Comparison of ENCODE assay signal across 31 mouse cellular contexts in genomic region chr1:38971712-38972111, GRCm38 (mm10). TPM values are rescaled to one million over a fixed set of nuclear protein-coding genes. Genes with fewer than 3 reads are reported as not detected.
DNase-seq lines count a peak whose midpoint lies in the region; ATAC-seq and TF ChIP-seq lines count a peak whose summit lies in the region.
"Had no signal": no experiment of that assay in that cellular context is flagged by ENCODE, and none has a peak within 500 bp of the region (broad histone marks: within the 10 kb centered on the region; RNA-seq: fewer than 3 reads in every experiment).

No protein-coding gene starts in this region.

- H3K27me3 ChIP-seq in liver, adult 2 months (ENCODE audit: control insufficient read depth, insufficient read depth, low read length): no peaks in the 10 kb centered on the region
- no peaks in the 10 kb centered on the region for H3K27me3 ChIP-seq in liver, embryonic 12.5 days (replicated peaks)
- H3K27me3 ChIP-seq: embryonic facial prominence, embryonic 15.5 days; forebrain, embryonic 12.5 days; Patski had no signal

- no peak overlapping the region for H3K4me2 ChIP-seq in liver, embryonic 12.5 days
- H3K4me2 ChIP-seq: embryonic facial prominence, embryonic 13.5 days; embryonic facial prominence, embryonic 15.5 days; forebrain, embryonic 12.5 days had no signal

- no peaks in the 10 kb centered on the region for H3K9me3 ChIP-seq in liver, embryonic 12.5 days (replicated peaks)
- H3K9me3 ChIP-seq: embryonic facial prominence, embryonic 13.5 days; embryonic facial prominence, embryonic 15.5 days; forebrain, embryonic 10.5 days; forebrain, embryonic 12.5 days had no signal

- peak; percentile 8 for DNase-seq in liver, adult 2 months (ENCODE audit: extremely low read depth, low read depth, low spot score)
- peak; percentile 20 for DNase-seq in NIH3T3 (ENCODE audit: low read depth)
- DNase-seq in telencephalon, adult 2 months (ENCODE audit: low read depth, low spot score): peak; percentile 42
- no peak for DNase-seq in heart, adult 9 months (ENCODE audit: low spot score in 2 of 2)
- no peak for DNase-seq in left cerebral cortex, postnatal 36 days (ENCODE audit: low spot score in 2 of 2)
- DNase-seq: adrenal gland, adult 8-10 months; adrenal gland, postnatal 14 days; adrenal gland, postnatal 36 days; B cell, adult 2 months; cerebellum, adult 11 months; cerebellum, adult 18-20 months; cerebellum, adult 8-10 months; cerebellum, adult 9-11 months; cerebellum, postnatal 14 days; cerebellum, postnatal 36 days; embryo, embryonic 11 days had no signal

- WGBS in liver, adult 2 months: 77% methylated on average over 3 of the region's 3 CpGs
- WGBS in liver, embryonic 12.5 days (ENCODE audit: insufficient replicate concordance): 66% methylated on average over 3 of the region's 3 CpGs

- no peak overlapping the region for H3K27ac ChIP-seq in liver, adult 2 months (replicated peaks; ENCODE audit: insufficient read depth, low read depth, low read length)
- H3K27ac ChIP-seq in liver, embryonic 12.5 days: no peak overlapping the region
- H3K27ac ChIP-seq: embryonic facial prominence, embryonic 13.5 days; embryonic facial prominence, embryonic 15.5 days; forebrain, embryonic 10.5 days; forebrain, embryonic 12.5 days had no signal

- ATAC-seq in liver, embryonic 12.5 days: no peak
- ATAC-seq: activated CD4-positive, CD25-positive, alpha-beta regulatory T cell, adult 4 months; forebrain, embryonic 14.5 days; forebrain, embryonic 16.5 days; Patski had no signal

- no peaks in the 10 kb centered on the region for H3K36me3 ChIP-seq in liver, adult 2 months (ENCODE audit: control insufficient read depth, insufficient read depth, low read length)
- no peaks in the 10 kb centered on the region for H3K36me3 ChIP-seq in liver, embryonic 12.5 days
- H3K36me3 ChIP-seq: embryonic facial prominence, embryonic 13.5 days; embryonic facial prominence, embryonic 15.5 days; forebrain, embryonic 10.5 days; forebrain, embryonic 12.5 days had no signal

- no peak for TF ChIP-seq POLR2A in liver, adult 2 months (IDR thresholded peaks at IDR 0.05; ENCODE audit: extremely low read depth, insufficient read depth, low read length)

- intact Hi-C loops in left cerebral cortex, postnatal 36 days (cut with DNase I): no loop called here

- no peaks in the 10 kb centered on the region for H3K4me1 ChIP-seq in liver, adult 2 months (ENCODE audit: control insufficient read depth, insufficient read depth, low read length)
- no peaks in the 10 kb centered on the region for H3K4me1 ChIP-seq in liver, embryonic 12.5 days
- H3K4me1 ChIP-seq: embryonic facial prominence, embryonic 13.5 days; embryonic facial prominence, embryonic 15.5 days; forebrain, embryonic 10.5 days; forebrain, embryonic 12.5 days had no signal

- H3K9ac ChIP-seq in liver, adult 2 months (ENCODE audit: low read depth, low read length): no peak overlapping the region
- no peak overlapping the region for H3K9ac ChIP-seq in liver, embryonic 12.5 days
- H3K9ac ChIP-seq: embryonic facial prominence, embryonic 13.5 days; embryonic facial prominence, embryonic 15.5 days; forebrain, embryonic 12.5 days had no signal

- TF ChIP-seq CTCF in liver, adult 2 months (IDR thresholded peaks at IDR 0.05; ENCODE audit: low read depth, low read length): no peak

- H3K79me2 ChIP-seq in liver, adult 2 months (ENCODE audit: control insufficient read depth, insufficient read depth, low read length): no peaks in the 10 kb centered on the region

- no peak overlapping the region for H3K4me3 ChIP-seq in liver, adult 2 months (ENCODE audit: insufficient read depth, low read depth, low read length)
- no peak overlapping the region for H3K4me3 ChIP-seq in liver, embryonic 12.5 days
- H3K4me3 ChIP-seq: embryonic facial prominence, embryonic 13.5 days; embryonic facial prominence, embryonic 15.5 days; erythroblast, embryonic 14.5 days; forebrain, embryonic 10.5 days; forebrain, embryonic 12.5 days had no signal

RNA-seq across cellular contexts. Expression of gene Pdcl3, which starts 13.7 kb away (rescaled TPM):
- total RNA-seq in liver, adult 2 months (2014; rRNA removed): 14.7 and 19.0 TPM in 2 replicates
- polyA plus RNA-seq in liver, adult 2 months (2012; rRNA removed): 9.5 and 12.3 TPM in 2 replicates
- polyA plus RNA-seq in liver, embryonic 12.5 days (2016; fragmentation: Nextera tagmentation; extraction: Ambion mirVana): 61.0 TPM in 2 replicates
- 10 to 100 TPM; 37.3 to 37.4 TPM for total RNA-seq in left cerebral cortex, postnatal 36 days (2021)

RNA-seq across cellular contexts. Expression of gene Nms, which starts 32.8 kb away (rescaled TPM):
- not detected in 2 replicates for total RNA-seq in liver, adult 2 months (2014; rRNA removed)
- polyA plus RNA-seq in liver, adult 2 months (2012; rRNA removed): not detected in 2 replicates
- polyA plus RNA-seq in liver, embryonic 12.5 days (2016; fragmentation: Nextera tagmentation; extraction: Ambion mirVana): not detected in 2 replicates
- total RNA-seq in left cerebral cortex, postnatal 36 days (2021): not detected
- total RNA-seq: adrenal gland, adult 18-20 months; adrenal gland, adult 8-10 months; adrenal gland, postnatal 14 days; adrenal gland, postnatal 36 days; common myeloid progenitor, adult 5-6 weeks; ES-E14; MEL had no signal
- polyA plus RNA-seq: activated CD4-positive, CD25-positive, alpha-beta regulatory T cell, adult 4 months; embryonic facial prominence, embryonic 11.5 days; embryonic facial prominence, embryonic 13.5 days; embryonic facial prominence, embryonic 15.5 days; erythroblast, embryonic 14.5 days; forebrain, embryonic 10.5 days; forebrain, embryonic 12.5 days; Patski had no signal

Comparison
In these comparisons a context has a peak if more than half of its experiments do, and no peak if none do; other contexts are left out.
1. DNase-seq: peak in liver, adult 2 months (single experiment), NIH3T3 (single experiment) and telencephalon, adult 2 months (single experiment); none in heart, adult 9 months (0 of 2) and left cerebral cortex, postnatal 36 days (0 of 2).